Mouse (Mus musculus): ENCODE measurements at regions not wholly inside any gene's neighbourhood (a gene's known extent, or its start where the extent isn't known, plus 50 kb on each side); places are given as distances from the start of the nearest gene placed in this dataset.
"Not testable (repeated sequence)": the region's sequence is repeated elsewhere in the genome, so short reads cannot be mapped to it uniquely, and the experiment has no call there.

GRCm38 (mm10) chr4:81593431-81593830 is 150.8 kb upstream of the Mpdz start:
- DNase-seq = not testable (repeated sequence)

DNA sequence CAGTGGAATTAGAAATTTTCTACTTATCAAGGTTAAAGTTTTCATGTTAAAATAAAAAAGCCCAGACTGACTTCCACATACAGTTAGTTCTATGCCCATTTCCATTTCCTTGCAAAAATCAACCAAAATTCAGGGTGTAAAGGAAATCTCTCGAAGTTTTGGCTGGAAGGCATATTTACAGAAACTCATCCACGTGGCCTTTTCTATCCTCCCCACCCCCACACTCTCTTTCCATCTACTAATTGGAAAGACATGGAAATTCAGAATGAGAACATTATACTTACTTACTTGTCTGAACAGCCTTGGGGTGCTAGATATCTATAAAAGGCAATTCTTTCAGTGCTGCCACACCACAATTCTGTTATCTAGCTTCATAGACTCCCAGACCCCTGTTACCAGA is 139.9 kb upstream of the Mpdz start:
- no peak for DNase-seq

GRCm38 (mm10) chr4:81580553-81580952 is 137.9 kb upstream of the Mpdz start:
- DNase-seq = peak in 1 of 2 experiments; percentile 28

DNA sequence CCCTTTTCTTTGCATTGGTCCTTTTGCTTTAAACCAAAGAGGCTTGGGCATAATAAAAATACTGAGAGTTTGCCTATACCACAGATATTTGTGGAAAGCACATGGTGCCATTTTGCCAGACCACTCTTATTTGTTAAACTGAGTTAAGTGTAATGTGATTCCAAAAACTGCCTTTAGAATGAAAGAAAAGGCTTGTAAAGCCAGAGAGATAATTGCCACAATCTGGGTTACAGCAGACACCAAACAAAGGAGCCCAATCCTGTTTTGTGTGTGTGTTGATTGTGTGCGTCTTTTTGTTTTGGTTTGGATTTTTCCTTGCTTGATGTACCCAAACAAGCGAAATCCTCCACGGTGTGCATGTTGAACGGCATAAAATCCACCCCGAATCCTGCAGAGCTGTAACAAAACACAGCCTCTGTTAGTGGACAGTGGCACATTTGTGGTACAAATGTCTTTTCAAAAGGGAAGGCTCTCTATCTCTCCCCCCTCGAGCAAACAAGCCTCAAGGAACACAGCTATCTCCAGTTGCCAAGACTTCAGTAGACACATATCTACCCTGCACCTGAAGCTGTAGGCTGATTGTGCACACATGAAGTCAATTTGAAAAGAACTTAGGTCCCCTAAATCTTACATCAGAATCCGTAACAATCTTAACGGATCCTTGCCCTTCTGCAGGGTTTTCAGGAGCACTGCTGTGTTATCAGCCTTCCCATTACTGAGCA is 136.9 kb upstream of the Mpdz start:
- DNase-seq = no peak

- DNase-seq = no peak
Observed at GRCm38 (mm10) chr4:81578981-81579380, 136.4 kb upstream of the Mpdz start.

GRCm38 (mm10) chr4:81573771-81574170 is 131.2 kb upstream of the Mpdz start:
- DNase-seq = peak in 1 of 2 experiments; percentile 14

GRCm38 (mm10) chr4:81570736-81571135 is 128.1 kb upstream of the Mpdz start:
- DNase-seq = no peak

- no peak for DNase-seq
Observed at GRCm38 (mm10) chr4:81569531-81569930, 126.9 kb upstream of the Mpdz start.

GRCm38 (mm10) chr4:81568404-81568803 is 125.8 kb upstream of the Mpdz start:
- no peak for DNase-seq

GRCm38 (mm10) chr4:81567928-81568327 is 125.3 kb upstream of the Mpdz start:
- DNase-seq = no peak

DNA sequence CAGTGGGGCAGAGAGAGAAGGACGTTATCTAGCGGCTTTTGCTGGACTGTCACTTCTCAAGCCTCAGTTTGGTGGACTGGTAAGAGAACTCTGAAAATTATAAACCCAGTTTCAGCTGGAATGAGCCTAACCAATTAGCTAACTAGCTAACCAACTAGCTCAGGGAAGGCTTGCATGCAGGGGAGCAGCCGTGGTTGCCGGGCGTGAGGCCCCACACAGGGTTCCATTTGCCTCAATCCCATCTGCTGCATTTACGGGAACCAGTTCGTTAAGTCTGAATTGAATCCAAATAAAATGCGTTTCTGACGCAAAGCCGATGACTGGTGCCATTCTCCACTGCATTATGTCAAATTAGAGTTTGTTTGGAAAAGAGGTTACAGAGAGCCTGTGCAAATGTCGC is 123.9 kb upstream of the Mpdz start:
- no peak for DNase-seq

DNA sequence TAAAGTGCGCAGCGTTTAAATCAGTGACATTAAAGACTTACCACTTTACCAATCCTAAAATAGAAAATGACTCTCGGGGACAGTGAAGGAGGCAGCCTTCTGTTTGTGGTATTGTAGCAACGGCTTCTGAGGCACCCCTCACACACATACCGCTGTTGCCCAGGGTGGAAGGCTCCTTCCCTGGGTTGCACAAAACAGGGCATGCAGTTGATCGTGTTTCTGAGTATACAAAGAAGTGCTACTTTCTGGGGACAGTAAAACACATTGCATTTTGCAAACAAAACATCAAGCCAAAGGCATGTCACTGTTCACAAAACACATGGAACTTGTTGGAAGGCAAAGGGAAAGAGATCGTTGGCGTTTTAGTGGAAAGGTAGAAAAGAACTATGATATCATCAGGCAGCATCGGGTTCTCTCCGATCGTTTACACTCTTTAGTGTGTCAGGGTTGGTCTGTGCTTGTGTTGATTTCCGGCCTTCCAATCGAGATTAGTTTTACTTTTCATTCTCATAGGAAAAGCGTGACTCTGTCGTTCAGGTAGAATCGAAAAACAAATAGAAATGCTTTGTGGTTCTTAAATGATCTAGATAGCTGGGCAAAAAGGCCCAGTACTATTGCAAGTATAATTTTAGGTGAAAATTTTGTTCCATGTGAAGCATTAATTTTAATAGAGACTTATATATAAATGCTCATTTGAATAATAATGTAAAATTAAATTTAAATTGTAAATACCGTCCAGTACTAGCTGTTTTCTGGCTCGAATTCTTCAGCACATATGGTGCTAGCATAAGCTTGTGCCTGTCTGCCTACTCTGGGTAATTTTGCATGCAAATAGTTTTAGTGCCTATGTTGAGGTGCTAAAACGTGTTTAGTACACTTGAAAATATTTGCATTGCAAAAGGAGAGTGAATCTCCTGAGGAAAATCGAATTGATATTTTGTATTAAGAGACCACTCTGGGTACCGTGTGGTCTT is 123.1 kb upstream of the Mpdz start:
- no peak for DNase-seq

DNA sequence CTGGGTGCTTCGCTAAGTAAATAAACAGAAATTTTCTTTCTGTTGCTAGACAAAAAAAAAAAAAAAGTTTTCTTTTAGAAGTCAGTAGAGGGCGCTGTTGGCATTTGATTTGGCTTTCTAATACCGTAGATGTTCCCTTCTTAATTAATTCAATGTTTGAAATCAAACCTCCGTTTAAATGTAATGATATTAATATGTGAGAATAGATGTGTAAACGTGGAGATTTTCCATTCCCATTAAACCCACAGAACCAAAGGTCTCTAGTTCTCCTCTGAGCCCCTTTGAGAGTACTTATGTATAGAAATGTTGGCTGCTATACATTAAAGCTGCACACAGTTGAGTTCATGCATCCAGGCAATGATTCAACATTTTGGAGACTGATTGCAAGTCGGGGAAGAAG is 121.8 kb upstream of the Mpdz start:
- DNase-seq = no peak

DNA sequence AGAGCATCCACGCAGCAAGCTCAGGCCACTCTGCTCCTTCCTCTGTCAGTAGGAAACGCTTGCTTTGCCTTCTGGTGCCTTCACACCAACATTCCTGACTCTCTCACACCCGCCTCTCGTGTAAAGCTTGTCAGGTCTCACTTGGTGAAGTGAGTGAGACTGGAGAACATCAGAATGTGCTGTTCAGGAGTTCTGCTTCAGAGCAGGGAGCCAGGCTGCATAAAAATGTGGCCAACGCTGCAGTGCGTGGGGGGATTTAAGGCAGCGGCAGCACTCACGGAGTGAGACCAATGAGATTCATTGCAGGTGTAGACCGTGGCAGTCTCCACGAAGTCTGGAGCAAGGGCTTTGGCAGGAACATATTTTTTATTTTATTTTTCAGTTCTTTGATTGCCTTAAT is 121.0 kb upstream of the Mpdz start:
- DNase-seq = no peak

DNA sequence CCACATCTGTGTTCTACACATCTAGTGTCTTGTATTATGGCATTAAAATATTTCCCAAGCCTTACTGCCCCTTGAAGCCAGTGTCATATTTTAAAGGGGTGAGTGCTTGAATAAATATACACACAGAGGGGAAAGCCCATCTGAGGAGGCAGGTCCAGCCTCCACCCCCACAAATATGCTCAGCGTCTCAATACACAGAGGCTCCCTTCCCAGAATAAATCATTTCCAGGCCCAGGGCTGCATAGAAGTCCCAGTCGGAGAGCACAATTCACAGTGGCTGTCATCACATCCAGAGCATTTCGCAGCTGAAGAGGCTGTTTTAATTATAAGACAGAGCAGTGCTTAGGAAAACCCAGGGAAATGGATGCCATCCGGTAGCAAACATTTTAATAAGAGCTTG is 118.8 kb upstream of the Mpdz start:
- DNase-seq = no peak

DNA sequence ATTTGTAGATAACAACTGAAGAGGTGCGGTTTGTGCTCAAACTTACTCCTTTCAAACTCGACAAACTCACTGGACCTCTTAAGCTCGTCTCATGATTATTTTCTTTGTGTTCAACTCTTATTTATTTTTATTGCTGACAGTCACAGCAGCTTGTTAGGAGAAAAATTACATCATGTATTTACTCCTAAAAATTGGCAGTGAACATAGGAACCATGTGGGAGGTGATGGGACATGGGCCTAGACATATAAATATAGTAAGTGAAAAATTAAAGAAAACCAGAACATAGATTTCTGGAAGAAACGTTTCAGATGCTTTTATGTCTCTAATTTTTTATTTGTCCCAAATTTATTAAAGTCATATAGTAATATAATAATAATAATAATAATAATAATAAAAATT is 108.2 kb upstream of the Mpdz start:
- no peak for DNase-seq

DNA sequence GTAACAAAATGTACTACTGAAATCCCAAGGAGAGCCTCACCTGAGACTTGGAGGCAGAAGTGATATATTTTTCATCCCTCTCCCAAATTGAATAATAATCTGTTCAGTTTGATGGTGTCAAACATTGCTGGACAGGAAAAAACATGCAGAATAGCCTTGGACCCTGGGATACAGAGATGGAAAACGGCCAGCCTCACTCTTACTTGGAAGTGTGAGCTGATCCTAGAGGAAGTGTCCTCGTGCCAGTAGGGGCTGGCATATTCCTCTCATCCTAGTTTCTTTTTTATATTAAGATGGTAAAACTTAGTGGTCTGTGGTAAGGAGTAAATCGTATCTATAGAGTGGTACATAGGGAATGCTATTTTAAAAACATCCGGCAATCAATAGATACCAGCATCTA is 107.6 kb upstream of the Mpdz start:
- no peak for DNase-seq

DNA sequence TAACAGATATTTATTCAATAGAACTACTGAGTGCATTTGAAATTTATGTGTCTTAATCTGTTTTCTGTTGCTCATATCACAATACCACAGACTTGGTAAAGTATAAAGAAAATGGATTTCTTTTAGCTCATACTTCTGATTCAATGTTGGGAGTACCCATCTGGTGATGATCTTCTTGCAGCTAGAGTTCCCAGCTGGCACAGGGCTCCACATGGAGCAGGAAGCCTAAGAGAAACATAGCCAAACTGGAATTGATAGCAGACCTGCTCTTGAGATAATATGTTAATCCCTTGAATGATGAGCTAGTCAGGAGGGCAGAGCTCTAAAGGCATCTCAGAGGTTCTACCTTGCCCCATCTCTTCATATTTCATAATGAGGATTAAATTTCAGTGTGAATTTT is 97.9 kb upstream of the Mpdz start:
- DNase-seq = no peak

- no peak for DNase-seq
Observed at GRCm38 (mm10) chr4:81539551-81539950, 96.9 kb upstream of the Mpdz start.

DNA sequence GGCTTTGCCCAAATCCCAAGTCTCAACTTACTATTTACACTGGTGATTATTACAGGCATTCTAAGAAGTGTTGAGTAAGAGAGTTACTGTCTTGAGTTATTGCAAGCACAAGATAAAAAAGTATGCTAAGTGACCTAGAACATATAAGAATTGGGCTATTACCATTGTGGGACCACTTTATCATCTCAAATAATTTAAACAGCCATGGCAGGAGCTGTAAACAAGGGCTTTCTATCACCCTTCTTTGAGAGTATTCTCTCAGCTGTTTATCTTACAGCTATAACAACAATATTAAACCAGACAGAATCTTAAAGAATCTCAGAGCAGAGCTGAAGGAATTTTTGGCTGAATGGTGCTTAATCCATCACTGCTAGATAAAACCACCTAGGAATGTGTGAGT is 94.2 kb upstream of the Mpdz start:
- DNase-seq = no peak

DNA sequence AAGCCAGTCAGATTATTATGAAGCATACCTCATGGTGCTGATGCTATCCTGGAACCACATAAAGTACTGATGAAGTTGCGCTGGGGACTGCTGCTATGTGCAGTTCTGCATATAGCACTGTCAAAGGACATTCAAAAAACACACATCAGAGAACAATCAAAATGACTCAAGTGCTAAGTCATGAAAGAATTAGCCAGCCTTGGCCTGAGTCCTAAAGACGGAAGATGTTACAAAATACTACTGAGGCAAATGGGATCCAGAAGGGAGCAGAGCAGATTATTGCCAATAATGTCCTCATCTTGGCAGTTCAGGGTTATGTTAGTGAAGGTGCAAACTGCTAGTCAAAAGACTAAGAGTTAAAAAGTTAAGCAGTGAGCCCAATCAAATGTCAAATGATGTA is 87.9 kb upstream of the Mpdz start:
- DNase-seq = peak in 1 of 2 experiments; percentile 11

- not testable (repeated sequence) for DNase-seq
Observed at GRCm38 (mm10) chr4:81519151-81519550, 76.5 kb upstream of the Mpdz start.

DNA sequence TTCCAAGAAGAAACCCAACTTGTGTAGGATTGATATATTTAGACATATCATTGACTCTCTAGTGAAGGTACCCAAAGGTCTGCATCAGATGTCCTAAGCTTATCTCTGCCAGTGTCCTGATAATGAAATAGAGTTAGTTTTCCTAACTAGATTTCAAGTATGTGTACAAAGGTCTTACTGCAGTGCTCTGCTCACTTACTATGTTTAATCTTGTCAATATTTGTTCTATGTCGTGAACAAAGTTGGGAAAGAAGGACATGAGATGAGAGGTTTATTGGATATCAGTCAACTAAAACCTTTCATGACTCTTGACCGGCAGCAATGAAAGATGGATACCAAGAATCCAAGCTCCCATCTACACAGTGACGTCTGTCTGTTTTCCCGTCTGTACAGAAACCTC is 71.9 kb upstream of the Mpdz start:
- DNase-seq = no peak

- DNase-seq = no peak
Observed at GRCm38 (mm10) chr4:81512396-81512795, 69.8 kb upstream of the Mpdz start.
